Mouse (Mus musculus) limb, embryonic 14.5 days (tissue): Measurements from ENCODE around the gene Ndufa9. TPM values are rescaled to one million over a fixed set of nuclear protein-coding genes. Genes with fewer than 3 reads are reported as not detected.

ENCODE experiments used
- ATAC-seq: fragments of 200-750 bp; cut with Nextera tagmentation; 2 replicates; pipeline ENCODE4 v1.8.0; 2017; ENCODE audit warnings: low read depth, moderate number of reproducible peaks, moderate TSS enrichment; ENCODE audit not compliant: low FRiP score
- DNase-seq: peaks from one replicate; pipeline ENCODE4 v3.0.0-alpha.2; 2015; ENCODE audit warnings: low spot score
- H3K27ac ChIP-seq: fragments of 300-500 bp; sonication (generic); replicated peaks from 2 replicates; pipeline ENCODE4 v1.5.1; 2014; ENCODE audit warnings: low read depth, mild to moderate bottlenecking, low read length, moderate library complexity, mixed read lengths
- H3K27me3 ChIP-seq: fragments of 300-500 bp; sonication (generic); 2 replicates; pipeline ENCODE4 v1.6.1; 2014; ENCODE audit warnings: low read length, mixed read lengths; ENCODE audit not compliant: control insufficient read depth, insufficient read depth
- H3K36me3 ChIP-seq: fragments of 300-500 bp; sonication (generic); 2 replicates; pipeline ENCODE4 v1.6.1; 2014; ENCODE audit warnings: mild to moderate bottlenecking, low read length, moderate library complexity, mixed read lengths; ENCODE audit not compliant: control insufficient read depth, insufficient read depth
- H3K4me1 ChIP-seq: fragments of 300-500 bp; sonication (generic); 2 replicates; pipeline ENCODE4 v1.6.1; 2014; ENCODE audit warnings: antibody characterized with exemption, low read length, mixed read lengths; ENCODE audit not compliant: control insufficient read depth, insufficient read depth
- H3K4me2 ChIP-seq: fragments of 300-500 bp; sonication (generic); replicated peaks from 2 replicates; pipeline ENCODE4 v1.6.1; 2014; ENCODE audit warnings: low read depth, mild to moderate bottlenecking, low read length, moderate library complexity; ENCODE audit not compliant: severe bottlenecking
- H3K4me3 ChIP-seq: fragments of 300-500 bp; sonication (generic); replicated peaks from 2 replicates; pipeline ENCODE4 v1.5.1; 2014; ENCODE audit warnings: low read length
- H3K9ac ChIP-seq: fragments of 300-500 bp; sonication (generic); 2 replicates; pipeline ENCODE4 v1.6.1; 2014; ENCODE audit warnings: mild to moderate bottlenecking, low read depth, low read length, moderate library complexity; ENCODE audit not compliant: severe bottlenecking
- H3K9me3 ChIP-seq: fragments of 300-500 bp; sonication (generic); 2 replicates; pipeline ENCODE4 v1.6.1; 2016; ENCODE audit warnings: low read length; ENCODE audit not compliant: control insufficient read depth
- POLR2A ChIP-seq: fragments of 200-500 bp; IDR thresholded peaks from 2 replicates; pipeline ENCODE4 v1.8.0; 2012; ENCODE audit warnings: inconsistent platforms, mild to moderate bottlenecking, moderate library complexity, borderline replicate concordance; ENCODE audit not compliant: insufficient read depth, insufficient read length; ENCODE audit errors: extremely low read depth
- WGBS: fragments of 180-500 bp; shearing (Covaris S2); extraction: QIAGEN DNeasy Blood & Tissue Kit; methylation state at CpG from one replicate; pipeline ENCODE4 v1.1.7; 2014; 5-methylcytosine and 5-hydroxymethylcytosine counted together
- polyA plus RNA-seq, 2 experiments: library from polyadenylated mRNA; depleted of rRNA in 1 of 2; stranded (reverse) in 1 of 2; unstranded in 1 of 2; fragments of >200 nt; fragmentation: Nextera tagmentation in 1 of 2; extraction: Ambion mirVana in 1 of 2; gene quantifications; 2 replicates each; pipeline versions ENCODE4 v1.2.1 to v1.2.3; 2012 to 2014

The Ndufa9 gene
- polyA plus RNA-seq, 2 experiments, result 87.7 to 186 TPM

DNA sequence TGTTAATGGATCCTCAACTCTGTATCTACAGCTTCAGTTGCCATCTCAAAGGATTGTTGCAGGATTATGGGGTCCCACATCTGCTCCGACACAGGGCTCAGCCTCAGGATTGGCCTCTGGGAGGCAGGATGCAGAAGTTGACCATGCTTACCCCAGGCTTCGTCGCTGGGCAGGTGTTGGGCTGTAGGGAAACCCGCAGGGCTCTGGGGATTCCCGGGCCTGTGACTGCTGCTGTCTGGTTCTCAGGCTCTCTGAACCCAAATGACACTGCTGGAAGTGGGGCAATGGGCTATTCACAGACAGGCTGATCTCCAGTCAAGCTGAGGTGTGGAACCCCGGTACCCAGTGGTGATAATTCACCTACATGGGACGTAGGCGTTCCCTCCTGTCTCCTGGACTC, 32.6 kb downstream of the Ndufa9 start:
- DNase-seq (no peak), ATAC-seq (no peak)
- Histone ChIP-seq H3K36me3 (peaks cover 25% of the 10 kb centered on the region), H3K4me3 (no peak overlapping the region), H3K9ac (no peak overlapping the region), H3K27ac (no peak overlapping the region), H3K9me3 (no peaks in the 10 kb centered on the region), H3K4me1 (no peaks in the 10 kb centered on the region), H3K27me3 (no peaks in the 10 kb centered on the region), H3K4me2 (no peak overlapping the region)
- WGBS, result 79% methylated on average over 8 of the region's 8 CpGs
- TF ChIP-seq POLR2A, result no peak

DNA sequence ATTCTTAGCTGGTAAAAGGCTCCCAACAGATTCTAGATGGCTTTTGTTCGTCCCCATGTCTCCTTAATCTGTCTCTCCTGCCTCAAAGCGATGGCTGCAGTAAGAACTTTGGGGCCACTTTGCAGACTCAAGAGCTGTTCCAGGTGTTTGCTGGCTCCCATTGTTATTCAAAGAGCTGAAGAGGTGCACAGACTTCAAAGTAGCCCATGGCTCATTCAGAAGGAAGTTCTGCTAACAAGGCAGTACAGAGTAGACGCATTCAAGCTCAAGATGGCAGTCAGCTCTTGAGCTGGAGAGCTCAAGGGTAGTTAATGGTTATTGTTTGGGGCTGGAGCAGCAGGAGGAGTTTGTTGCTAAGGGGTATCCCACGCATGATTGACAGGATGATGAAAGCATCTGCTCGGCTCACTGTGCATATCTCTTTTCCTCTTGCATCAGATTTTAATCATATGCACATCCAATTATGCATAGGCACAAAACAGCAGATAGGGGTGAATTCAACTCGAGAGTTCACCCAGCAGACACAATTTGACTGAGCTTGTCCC, 33.7 kb downstream of the Ndufa9 start:
- no peak for TF ChIP-seq POLR2A
- Histone ChIP-seq H3K4me1 (no peaks in the 10 kb centered on the region), H3K27ac (no peak overlapping the region), H3K27me3 (no peaks in the 10 kb centered on the region), H3K4me2 (no peak overlapping the region), H3K9me3 (no peaks in the 10 kb centered on the region), H3K36me3 (peaks cover 14% of the 10 kb centered on the region), H3K4me3 (no peak overlapping the region), H3K9ac (no peak overlapping the region)
- 82% methylated on average over 6 of the region's 6 CpGs for WGBS
- DNase-seq (no peak), ATAC-seq (no peak)

DNA sequence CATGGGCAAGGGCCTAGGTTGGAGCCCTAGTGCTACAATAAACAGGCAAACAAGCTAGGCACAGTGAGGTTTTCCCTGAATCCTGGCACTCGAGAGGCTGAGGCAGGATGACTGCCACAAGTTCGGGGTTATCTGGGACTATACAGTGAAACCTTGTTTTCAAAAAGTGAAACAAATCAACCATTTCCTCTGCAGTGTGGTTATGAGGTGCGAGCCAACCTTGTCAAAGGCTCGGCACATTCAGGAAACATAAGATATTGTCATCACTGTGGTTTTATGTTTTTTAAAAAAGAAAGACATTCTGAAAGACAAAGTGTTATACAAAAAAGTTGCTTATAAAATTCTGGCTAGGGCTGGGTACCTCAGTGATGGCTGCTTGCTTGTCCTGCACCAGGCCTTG, 37.5 kb downstream of the Ndufa9 start:
- Histone ChIP-seq H3K9me3 (no peaks in the 10 kb centered on the region), H3K27me3 (no peaks in the 10 kb centered on the region), H3K4me1 (no peaks in the 10 kb centered on the region), H3K9ac (no peak overlapping the region), H3K27ac (no peak overlapping the region), H3K4me3 (no peak overlapping the region), H3K36me3 (no peaks in the 10 kb centered on the region), H3K4me2 (no peak overlapping the region)
- 83% methylated on average over 4 of the region's 4 CpGs for WGBS
- TF ChIP-seq POLR2A, result no peak
- DNase-seq (no peak), ATAC-seq (no peak)

DNA sequence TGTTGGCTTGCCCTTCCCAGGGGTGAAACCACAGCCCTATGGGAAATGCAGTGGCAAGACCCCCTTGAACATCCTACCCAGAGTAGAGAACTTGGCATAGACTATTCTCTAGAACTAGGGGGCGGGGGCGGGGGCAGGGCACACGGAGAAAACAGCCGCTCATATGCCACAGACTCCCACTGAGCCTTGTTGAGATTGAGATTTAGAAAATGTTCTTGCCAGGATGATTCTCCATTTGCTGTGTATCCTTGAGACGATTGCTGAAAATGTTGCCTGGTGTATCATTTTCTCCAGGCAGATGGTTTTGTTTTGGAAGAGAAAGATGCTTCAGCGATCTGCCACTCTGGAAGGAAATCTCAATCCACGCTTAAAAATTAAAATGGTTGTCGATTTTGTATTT, 40.4 kb downstream of the Ndufa9 start:
- 79% methylated on average over 8 of the region's 8 CpGs for WGBS
- Histone ChIP-seq H3K4me3 (no peak overlapping the region), H3K27me3 (no peaks in the 10 kb centered on the region), H3K9me3 (no peaks in the 10 kb centered on the region), H3K27ac (no peak overlapping the region), H3K36me3 (no peaks in the 10 kb centered on the region), H3K9ac (no peak overlapping the region), H3K4me2 (no peak overlapping the region), H3K4me1 (no peaks in the 10 kb centered on the region)
- DNase-seq, result no peak
- TF ChIP-seq POLR2A, result no peak
- ATAC-seq, result no peak

DNA sequence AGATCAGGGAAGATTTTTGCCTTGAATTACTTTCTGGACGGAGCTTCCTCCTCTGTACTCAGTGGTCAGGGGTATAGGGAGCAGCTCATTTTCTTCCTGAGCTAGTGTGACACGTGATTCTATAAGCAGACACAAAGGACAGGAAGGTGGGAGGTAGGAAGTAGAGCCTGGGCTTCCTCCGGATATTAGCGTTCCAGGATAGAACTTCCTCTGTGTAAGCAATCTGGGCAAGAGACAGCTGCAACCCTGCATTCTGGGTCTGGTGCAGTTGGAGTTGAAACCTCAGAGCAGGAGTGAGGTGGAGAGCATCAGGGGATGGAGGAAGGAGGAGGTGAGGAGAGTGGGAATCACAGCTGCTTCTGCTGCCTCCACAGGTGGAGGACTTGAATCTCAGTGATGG, 40.8 kb downstream of the Ndufa9 start:
- Histone ChIP-seq H3K9ac (no peak overlapping the region), H3K36me3 (no peaks in the 10 kb centered on the region), H3K4me3 (no peak overlapping the region), H3K27me3 (no peaks in the 10 kb centered on the region), H3K4me1 (no peaks in the 10 kb centered on the region), H3K9me3 (no peaks in the 10 kb centered on the region), H3K4me2 (no peak overlapping the region), H3K27ac (no peak overlapping the region)
- DNase-seq (no peak), ATAC-seq (no peak)
- WGBS, result 72% methylated on average over 4 of the region's 4 CpGs
- TF ChIP-seq POLR2A, result no peak

DNA sequence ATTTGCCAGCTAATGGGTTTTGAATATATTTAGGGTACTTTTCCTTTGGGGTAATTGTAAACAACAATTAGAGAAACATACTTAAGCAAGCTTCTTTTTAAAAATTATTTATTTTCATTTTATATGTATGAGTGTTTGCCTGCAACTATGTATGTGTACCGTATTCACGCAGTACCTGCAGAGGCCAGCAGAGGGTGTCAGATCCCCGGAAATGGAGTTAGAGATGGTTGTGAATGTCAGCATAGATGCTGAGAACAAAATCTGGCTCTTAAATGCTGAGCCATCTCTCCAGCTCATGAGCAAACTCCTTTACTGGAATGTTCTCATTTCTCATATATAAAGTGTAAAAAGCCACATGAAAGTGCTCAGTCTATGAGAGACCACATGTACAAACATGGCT, 42.2 kb downstream of the Ndufa9 start:
- no peak for TF ChIP-seq POLR2A
- WGBS, result 86% methylated on average over 3 of the region's 3 CpGs
- DNase-seq (no peak), ATAC-seq (no peak)
- H3K9me3 ChIP-seq, result no peaks in the 10 kb centered on the region
- H3K4me1 ChIP-seq, result no peaks in the 10 kb centered on the region
- H3K27ac ChIP-seq, result no peak overlapping the region
- H3K9ac ChIP-seq, result no peak overlapping the region
- H3K27me3 ChIP-seq, result no peaks in the 10 kb centered on the region
- no peaks in the 10 kb centered on the region for H3K36me3 ChIP-seq
- H3K4me3 ChIP-seq, result no peak overlapping the region
- no peak overlapping the region for H3K4me2 ChIP-seq
